Mouse (Mus musculus) gastrocnemius, adult 2 months (tissue): ENCODE results near the gene Hbs1l. TPM values are rescaled to one million over a fixed set of nuclear protein-coding genes. Genes with fewer than 3 reads are reported as not detected.
A peak's percentile ranks its signal among the peaks of the same experiment; 100 is the strongest.
"Not testable (repeated sequence)": the region's sequence is repeated elsewhere in the genome, so short reads cannot be mapped to it uniquely, and the experiment has no call there.

Experiments
- DNase-seq: peaks from one replicate; pipeline ENCODE4 v3.0.0; 2022
- H3K27ac ChIP-seq: fragments of 200-600 bp; 2 replicates; pipeline ENCODE4 v1.8.1; 2022; ENCODE audit warnings: mild to moderate bottlenecking
- H3K4me3 ChIP-seq: fragments of 200-600 bp; 2 replicates; pipeline ENCODE4 v1.8.1; 2022; ENCODE audit warnings: mild to moderate bottlenecking, moderate library complexity
- CTCF ChIP-seq: fragments of 200-600 bp; IDR thresholded peaks from 2 replicates; pipeline ENCODE4 v1.8.1; 2022; ENCODE audit warnings: antibody characterized with exemption, mild to moderate bottlenecking, moderate library complexity
- intact Hi-C: fragments of 180-260 bp; cut with DNase I; formaldehyde crosslinking; loops from one replicate; pipeline ENCODE4 v1.15.1; 2025
- total RNA-seq, 2 experiments: library from RNA; stranded (reverse); gene quantifications; 2 replicates each; pipeline ENCODE4 v1.2.3; 2021

The Hbs1l gene
- total RNA-seq, 2 experiments from 2014 or later, result 63.3 to 64.3 TPM

GRCm38 (mm10) chr10:21382914-21383313 lies 87.1 kb downstream of the Hbs1l start:
- DNase-seq, result no peak
- Histone ChIP-seq H3K27ac (no peak overlapping the region), H3K4me3 (no peak overlapping the region)
- intact Hi-C loops, result loop anchor here (1.0 to 5.0 kb wide), 2 partner anchors 84 to 625 kb away; no protein-coding TSS in a partner anchor
- TF ChIP-seq CTCF, result peak; percentile 83

DNA sequence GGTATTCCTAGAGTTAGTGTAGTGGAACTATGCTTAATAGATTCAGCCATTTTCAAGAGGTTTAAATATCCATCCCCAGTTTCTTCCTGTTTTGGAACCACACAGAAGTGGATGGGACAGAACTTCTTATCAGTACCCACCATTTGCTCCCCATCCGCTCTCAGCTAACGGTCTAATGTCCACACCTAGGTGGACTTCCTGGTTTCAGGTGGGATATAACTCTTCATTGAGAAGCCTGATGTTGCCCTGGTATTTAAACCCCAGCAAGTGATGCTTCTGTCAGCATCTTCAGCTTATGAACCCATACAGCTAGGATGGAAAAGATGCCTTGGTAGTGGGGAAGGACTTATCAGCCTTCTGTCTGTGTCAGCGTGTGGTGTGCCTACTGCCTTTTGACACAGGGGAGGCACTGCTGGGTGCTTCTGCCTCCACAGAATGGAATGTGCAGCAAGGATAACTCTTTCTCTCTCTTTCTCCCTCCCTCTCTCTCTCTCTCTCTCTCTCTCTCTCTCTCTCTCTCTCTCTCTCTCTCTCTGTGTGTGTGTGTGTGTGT lies 89.4 kb downstream of the Hbs1l start:
- DNase-seq, result no peak
- intact Hi-C loops, result loop anchor here (2.0 kb wide), 1 partner anchor 34 kb away; no protein-coding TSS in a partner anchor

DNA sequence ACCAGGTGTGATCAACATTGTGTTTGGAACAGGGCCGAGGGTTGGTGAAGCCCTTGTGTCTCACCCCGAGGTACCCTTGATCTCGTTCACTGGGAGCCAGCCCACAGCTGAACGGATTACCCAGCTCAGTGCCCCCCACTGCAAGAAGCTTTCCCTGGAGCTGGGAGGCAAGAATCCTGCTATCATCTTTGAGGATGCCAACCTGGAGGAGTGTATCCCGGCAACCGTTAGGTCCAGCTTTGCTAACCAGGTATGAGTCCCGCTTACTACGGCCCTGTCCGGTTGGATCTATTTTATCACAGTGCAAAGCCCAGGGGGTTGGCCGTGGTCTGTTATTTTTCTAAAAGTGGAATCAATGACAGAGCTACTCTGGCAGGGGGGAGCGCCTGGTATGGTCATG lies 93.3 kb downstream of the Hbs1l start:
- intact Hi-C loops, result no loop called here
- no peak overlapping the region for H3K4me3 ChIP-seq
- no peak for TF ChIP-seq CTCF
- no peak for DNase-seq
- no peak overlapping the region for H3K27ac ChIP-seq

More for the DNA sequence above, 89.4 kb downstream of the Hbs1l start:
- no peak for TF ChIP-seq CTCF
- Histone ChIP-seq H3K4me3 (no peak overlapping the region), H3K27ac (no peak overlapping the region)

DNA sequence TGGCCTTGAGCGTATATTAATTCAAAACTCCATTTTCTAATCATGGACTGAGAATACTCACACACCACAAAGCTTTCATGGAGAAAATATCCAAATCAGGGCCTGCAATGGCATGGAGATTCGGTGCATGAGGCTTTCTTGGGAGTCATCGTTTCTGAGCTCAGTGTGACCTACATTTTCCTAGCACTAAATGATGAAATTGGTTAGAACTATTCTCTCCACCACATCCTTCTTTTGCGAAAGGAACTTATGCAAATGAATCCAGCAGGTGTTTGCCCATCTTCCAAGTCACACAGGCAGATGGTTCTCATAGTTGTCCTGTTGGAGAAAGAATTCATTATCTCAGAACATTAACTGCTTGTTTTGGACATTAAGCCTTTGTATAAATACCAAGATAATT lies 94.7 kb downstream of the Hbs1l start:
- intact Hi-C loops, result no loop called here
- no peak overlapping the region for H3K27ac ChIP-seq
- no peak for DNase-seq
- no peak for TF ChIP-seq CTCF
- no peak overlapping the region for H3K4me3 ChIP-seq

DNA sequence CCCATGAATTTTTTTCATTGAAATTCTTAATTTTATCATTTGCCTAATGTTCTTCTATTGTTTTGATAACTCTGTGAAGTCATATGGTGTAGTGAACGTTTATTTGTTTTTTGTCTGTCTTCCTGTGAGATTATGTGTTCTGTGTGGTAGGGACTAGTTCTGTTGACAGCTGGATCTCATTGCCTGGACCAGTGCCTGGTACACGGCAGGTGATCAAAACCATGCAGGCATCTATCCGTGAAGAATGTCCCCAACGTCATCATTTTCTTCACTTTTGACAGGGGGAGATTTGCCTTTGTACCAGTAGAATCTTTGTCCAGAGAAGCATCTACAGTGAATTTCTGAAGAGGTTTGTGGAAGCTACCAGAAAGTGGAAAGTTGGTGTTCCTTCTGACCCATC lies 95.5 kb downstream of the Hbs1l start:
- Histone ChIP-seq H3K27ac (no peak overlapping the region), H3K4me3 (no peak overlapping the region)
- DNase-seq, result no peak
- no peak for TF ChIP-seq CTCF
- intact Hi-C loops, result no loop called here

DNA sequence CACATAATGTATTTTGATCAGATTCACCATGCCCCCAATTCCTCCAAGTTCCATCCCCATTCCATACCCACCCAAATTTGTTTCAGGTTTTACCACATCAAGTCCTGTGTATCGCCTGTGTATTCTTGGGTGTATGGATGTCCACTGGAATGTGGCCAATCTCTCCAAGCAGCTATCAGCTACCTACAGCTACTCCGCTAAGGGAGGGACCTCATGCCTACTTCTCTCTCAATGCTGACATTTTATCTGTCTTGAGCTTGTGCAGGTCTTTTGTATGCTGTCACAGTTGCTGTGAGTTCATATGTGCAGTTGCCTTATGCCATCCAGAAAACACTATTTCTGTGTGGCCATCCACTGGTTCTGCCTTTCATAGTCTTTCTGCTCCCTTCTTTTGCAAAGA lies 97.6 kb downstream of the Hbs1l start:
- H3K4me3 ChIP-seq, result no peak overlapping the region
- no peak for DNase-seq
- no peak for TF ChIP-seq CTCF
- intact Hi-C loops, result no loop called here
- H3K27ac ChIP-seq, result no peak overlapping the region

GRCm38 (mm10) chr10:21395426-21396139 lies 99.8 kb downstream of the Hbs1l start:
- DNase-seq, result peak; percentile 40
- TF ChIP-seq CTCF, result no peak
- intact Hi-C loops, result no loop called here
- Histone ChIP-seq H3K27ac (no peak overlapping the region), H3K4me3 (no peak overlapping the region)

GRCm38 (mm10) chr10:21398873-21399425 lies 103.2 kb downstream of the Hbs1l start:
- H3K27ac ChIP-seq, intact Hi-C loops, H3K4me3 ChIP-seq, DNase-seq: not testable (repeated sequence)

DNA sequence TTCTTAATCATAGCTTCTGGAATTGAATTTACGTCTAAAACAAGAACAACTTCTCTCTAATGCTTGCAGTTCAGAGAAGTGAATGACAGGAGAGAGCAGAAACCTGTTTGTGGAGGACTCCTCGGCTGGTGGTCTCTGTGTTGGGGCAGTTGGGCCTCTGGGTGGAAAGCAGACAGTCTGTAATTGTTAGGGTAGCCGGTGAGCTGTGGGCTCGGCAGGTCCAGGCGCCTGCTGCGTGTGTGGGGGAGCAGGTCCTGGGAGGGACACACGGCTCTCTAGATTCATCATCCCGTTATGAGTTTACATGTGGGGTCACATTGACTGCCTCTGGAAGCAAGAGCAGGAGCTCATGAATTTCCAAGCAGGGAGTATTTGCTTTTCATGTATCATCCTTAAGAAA lies 103.8 kb downstream of the Hbs1l start:
- no peak for DNase-seq
- Histone ChIP-seq H3K4me3 (no peak overlapping the region), H3K27ac (no peak overlapping the region)
- TF ChIP-seq CTCF, result no peak
- intact Hi-C loops, result no loop called here

GRCm38 (mm10) chr10:21400031-21400430 lies 104.3 kb downstream of the Hbs1l start:
- no peak overlapping the region for H3K4me3 ChIP-seq
- H3K27ac ChIP-seq, result no peak overlapping the region
- DNase-seq, result no peak
- no peak for TF ChIP-seq CTCF
- intact Hi-C loops, result no loop called here

DNA sequence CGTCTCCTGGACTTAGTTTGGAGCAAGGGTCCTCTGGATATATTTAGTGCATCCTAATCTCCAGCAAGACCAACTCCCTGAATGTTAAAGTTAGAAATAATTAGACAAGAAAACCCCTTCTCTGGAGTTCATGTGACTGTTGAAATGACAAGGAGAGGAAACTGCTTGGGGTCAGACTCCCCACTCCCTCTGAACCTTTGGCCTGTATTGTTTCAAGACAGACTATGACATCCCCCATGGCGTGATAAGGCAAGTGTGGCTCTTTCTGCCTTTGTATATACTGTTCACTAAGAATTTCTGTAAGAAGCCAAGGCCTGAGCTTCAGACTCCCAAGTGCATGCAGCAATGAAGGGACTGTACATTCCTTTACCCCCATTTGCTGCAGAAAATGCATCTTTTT lies 104.7 kb downstream of the Hbs1l start:
- DNase-seq, result no peak
- intact Hi-C loops, result no loop called here
- Histone ChIP-seq H3K27ac (no peak overlapping the region), H3K4me3 (no peak overlapping the region)
- no peak for TF ChIP-seq CTCF

DNA sequence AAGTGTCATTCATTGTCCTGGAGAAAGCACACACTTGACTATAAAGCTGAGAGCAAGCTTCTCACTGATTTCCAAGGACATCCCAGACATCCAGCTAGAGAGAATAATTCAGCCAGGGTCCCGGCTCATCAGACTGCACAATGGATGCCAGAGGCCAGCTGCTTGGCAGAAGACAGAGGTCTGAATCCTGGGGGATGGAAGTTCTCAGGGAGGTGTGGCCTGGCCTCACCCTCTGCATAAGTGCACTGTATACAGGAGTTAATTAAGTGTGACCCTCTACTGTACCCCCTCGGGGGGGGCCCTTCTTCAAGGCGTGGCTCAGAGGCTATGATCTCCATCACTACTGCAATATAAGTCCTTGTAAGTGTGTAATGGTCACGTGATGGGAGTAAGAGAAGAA lies 105.5 kb downstream of the Hbs1l start:
- DNase-seq, result no peak
- H3K4me3 ChIP-seq, result no peak overlapping the region
- intact Hi-C loops, result no loop called here
- no peak for TF ChIP-seq CTCF
- no peak overlapping the region for H3K27ac ChIP-seq

- no peak overlapping the region for H3K4me3 ChIP-seq
- intact Hi-C loops, result no loop called here
- no peak for TF ChIP-seq CTCF
- H3K27ac ChIP-seq, result no peak overlapping the region
- DNase-seq, result no peak
Observed at GRCm38 (mm10) chr10:21404822-21405221, 109.0 kb downstream of the Hbs1l start.
